Mouse (Mus musculus): Measurements from ENCODE around the gene Dync1li2. TPM values are rescaled to one million over a fixed set of nuclear protein-coding genes. Genes with fewer than 3 reads are reported as not detected.

Dync1li2 gene
- total and polyA plus RNA-seq, 3 experiments: 20.2 to 107 (median 86.8) TPM

DNA sequence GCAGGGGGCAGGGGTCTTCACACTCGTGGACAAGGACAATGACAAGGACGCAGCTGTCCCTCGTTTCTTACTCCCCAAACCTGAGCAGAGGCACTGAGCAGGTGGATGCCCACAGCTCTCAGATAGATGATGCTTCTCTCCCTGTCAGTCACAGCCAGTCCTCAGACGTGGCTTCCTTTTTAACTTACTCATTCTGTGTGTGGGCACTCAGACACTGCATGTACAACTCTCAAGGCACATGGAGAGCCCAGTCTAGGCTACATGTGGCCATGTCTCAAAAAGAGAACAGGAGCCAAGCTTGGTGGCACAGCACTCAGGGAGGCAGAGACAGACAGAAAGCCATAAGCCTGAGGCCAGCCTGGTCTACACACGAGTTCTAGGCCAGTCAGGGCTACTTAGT is 66.9 kb downstream of the Dync1li2 start:
- WGBS: 64% methylated on average over 5 of the region's 5 CpGs
- H3K27me3 ChIP-seq (ENCODE audit: control insufficient read depth, insufficient read depth, low read length): no peaks in the 10 kb centered on the region
- H3K27ac ChIP-seq: peak overlapping the region; percentile 49
- H3K36me3 ChIP-seq (ENCODE audit: control insufficient read depth, insufficient read depth, low read length): no peaks in the 10 kb centered on the region
- H3K4me3 ChIP-seq: no peak overlapping the region
- intact Hi-C loops (cut with DNase I): loop anchor here (2.0 kb wide), 2 partner anchors 19 to 31 kb away; partner anchors contain the start of gene Cmtm4
- DNase-seq: no peak
- TF ChIP-seq EP300 (IDR thresholded peaks at IDR 0.05; ENCODE audit: insufficient read depth, low read depth, low read length): no peak
- TF ChIP-seq CTCF (IDR thresholded peaks at IDR 0.05): no peak
- no peak for TF ChIP-seq POLR2A (IDR thresholded peaks at IDR 0.05; ENCODE audit: insufficient read depth, low read depth, low read length)
- H3K9ac ChIP-seq (ENCODE audit: low read depth, low read length): no peak overlapping the region
- H3K79me2 ChIP-seq (replicated peaks; ENCODE audit: control insufficient read depth, insufficient read depth, low read length): peaks cover 9% of the 10 kb centered on the region
- peaks cover 12% of the 10 kb centered on the region for H3K4me1 ChIP-seq (ENCODE audit: control insufficient read depth, insufficient read depth, low read length)

GRCm38 (mm10) chr8:104374864-104375846 is 67.7 kb downstream of the Dync1li2 start:
- peak; percentile 38 to 62 for DNase-seq
- TF ChIP-seq POLR2A (IDR thresholded peaks at IDR 0.05; ENCODE audit: insufficient read depth, low read depth, low read length) (no peak), EP300 (IDR thresholded peaks at IDR 0.05; ENCODE audit: insufficient read depth, low read depth, low read length) (no peak), CTCF (IDR thresholded peaks at IDR 0.05) (no peak)
- intact Hi-C loops (cut with DNase I): loop anchor here (2.0 kb wide), 1 partner anchor 30 kb away; no protein-coding TSS in a partner anchor
- Histone ChIP-seq H3K4me1 (ENCODE audit: control insufficient read depth, insufficient read depth, low read length) (peaks cover 12% of the 10 kb centered on the region), H3K4me3 (peak overlapping the region; percentile 14; the same call in 1 of the 2 replicates), H3K9ac (ENCODE audit: low read depth, low read length) (0 out of 2 replicates have a peak overlapping the region, but pooled peaks have one; percentile 4), H3K27ac (peak overlapping the region; percentile 49), H3K36me3 (ENCODE audit: control insufficient read depth, insufficient read depth, low read length) (no peaks in the 10 kb centered on the region), H3K79me2 (replicated peaks; ENCODE audit: control insufficient read depth, insufficient read depth, low read length) (peaks cover 8% of the 10 kb centered on the region), H3K27me3 (ENCODE audit: control insufficient read depth, insufficient read depth, low read length) (no peaks in the 10 kb centered on the region)
- whole genome bisulfite sequencing: 18% methylated on average over 14 of the region's 14 CpGs

GRCm38 (mm10) chr8:104374269-104374668 is 68.6 kb downstream of the Dync1li2 start:
- Histone ChIP-seq H3K27ac (no peak overlapping the region; the same call in 1 of the 2 replicates), H3K27me3 (ENCODE audit: control insufficient read depth, insufficient read depth, low read length) (no peaks in the 10 kb centered on the region), H3K79me2 (replicated peaks; ENCODE audit: control insufficient read depth, insufficient read depth, low read length) (peaks cover 7% of the 10 kb centered on the region), H3K4me1 (ENCODE audit: control insufficient read depth, insufficient read depth, low read length) (peaks cover 18% of the 10 kb centered on the region), H3K36me3 (ENCODE audit: control insufficient read depth, insufficient read depth, low read length) (no peaks in the 10 kb centered on the region), H3K9ac (ENCODE audit: low read depth, low read length) (no peak overlapping the region), H3K4me3 (no peak overlapping the region)
- no peak for DNase-seq
- intact Hi-C loops (cut with DNase I): loop anchor here (2.0 kb wide), 1 partner anchor 29 kb away; no protein-coding TSS in a partner anchor
- WGBS: 79% methylated on average over 11 of the region's 11 CpGs
- TF ChIP-seq EP300 (IDR thresholded peaks at IDR 0.05; ENCODE audit: insufficient read depth, low read depth, low read length) (no peak), POLR2A (IDR thresholded peaks at IDR 0.05; ENCODE audit: insufficient read depth, low read depth, low read length) (no peak), CTCF (IDR thresholded peaks at IDR 0.05) (no peak)

- no peak overlapping the region for H3K9ac ChIP-seq (ENCODE audit: low read depth, low read length)
- peak in 1 of 2 experiments; percentile 19 for DNase-seq
- H3K4me3 ChIP-seq: no peak overlapping the region
- WGBS: 54% methylated on average over 11 of the region's 11 CpGs
- peaks cover 6% of the 10 kb centered on the region for H3K79me2 ChIP-seq (replicated peaks; ENCODE audit: control insufficient read depth, insufficient read depth, low read length)
- no peaks in the 10 kb centered on the region for H3K36me3 ChIP-seq (ENCODE audit: control insufficient read depth, insufficient read depth, low read length)
- TF ChIP-seq CTCF (IDR thresholded peaks at IDR 0.05) (peak; percentile 52), POLR2A (IDR thresholded peaks at IDR 0.05; ENCODE audit: insufficient read depth, low read depth, low read length) (no peak), EP300 (IDR thresholded peaks at IDR 0.05; ENCODE audit: insufficient read depth, low read depth, low read length) (no peak)
- peaks cover 18% of the 10 kb centered on the region for H3K4me1 ChIP-seq (ENCODE audit: control insufficient read depth, insufficient read depth, low read length)
- intact Hi-C loops (cut with DNase I): loop anchor here (2.0 kb wide), 1 partner anchor 29 kb away; no protein-coding TSS in a partner anchor
- no peaks in the 10 kb centered on the region for H3K27me3 ChIP-seq (ENCODE audit: control insufficient read depth, insufficient read depth, low read length)
- no peak overlapping the region for H3K27ac ChIP-seq
These were observed 69.1 kb downstream of the Dync1li2 start for GRCm38 (mm10) chr8:104373779-104374178.

- no peak overlapping the region for H3K27ac ChIP-seq
- no peak for DNase-seq
- WGBS: 93% methylated on average over 6 of the region's 6 CpGs
- no peaks in the 10 kb centered on the region for H3K79me2 ChIP-seq (replicated peaks; ENCODE audit: control insufficient read depth, insufficient read depth, low read length)
- no peaks in the 10 kb centered on the region for H3K36me3 ChIP-seq (ENCODE audit: control insufficient read depth, insufficient read depth, low read length)
- TF ChIP-seq CTCF (IDR thresholded peaks at IDR 0.05) (no peak), POLR2A (IDR thresholded peaks at IDR 0.05; ENCODE audit: insufficient read depth, low read depth, low read length) (no peak), EP300 (IDR thresholded peaks at IDR 0.05; ENCODE audit: insufficient read depth, low read depth, low read length) (no peak)
- H3K4me1 ChIP-seq (ENCODE audit: control insufficient read depth, insufficient read depth, low read length): peaks cover 18% of the 10 kb centered on the region
- H3K4me3 ChIP-seq: no peak overlapping the region
- no peak overlapping the region for H3K9ac ChIP-seq (ENCODE audit: low read depth, low read length)
- intact Hi-C loops (cut with DNase I): no loop called here
- H3K27me3 ChIP-seq (ENCODE audit: control insufficient read depth, insufficient read depth, low read length): no peaks in the 10 kb centered on the region
These were observed 71.7 kb downstream of the Dync1li2 start for GRCm38 (mm10) chr8:104371121-104371520.
